Comparison of ENCODE assay signal across 8 mouse cellular contexts in genomic region chr4:117495869-117496401, GRCm38 (mm10). TPM values are rescaled to one million over a fixed set of nuclear protein-coding genes. Genes with fewer than 3 reads are reported as not detected.
DNase-seq lines count a peak whose midpoint lies in the region; ATAC-seq lines count a peak whose summit lies in the region.

No protein-coding gene starts in this region.

- no peaks in the 10 kb centered on the region for H3K9me3 ChIP-seq in liver, embryonic 15.5 days (replicated peaks)

- H3K4me3 ChIP-seq in liver, embryonic 15.5 days (replicated peaks) = peak overlapping the region; percentile 60

- H3K9ac ChIP-seq in liver, embryonic 15.5 days = no peak overlapping the region

- under 1% methylated on average over 33 of the region's 33 CpGs for WGBS in liver, embryonic 15.5 days (ENCODE audit: insufficient replicate concordance)

- no peak overlapping the region for H3K27ac ChIP-seq in liver, embryonic 15.5 days (replicated peaks)

- H3K4me1 ChIP-seq in liver, embryonic 15.5 days (replicated peaks) = peaks cover 38% of the 10 kb centered on the region

- peak overlapping the region; percentile 87 for H3K4me2 ChIP-seq in liver, embryonic 15.5 days

- H3K27me3 ChIP-seq in liver, embryonic 15.5 days = peaks cover 97% of the 10 kb centered on the region

- no peak for ATAC-seq in liver, embryonic 15.5 days (ENCODE audit: insufficient read depth)
- no peak for ATAC-seq in granulocyte monocyte progenitor cell, adult 5-6 weeks (replicated peaks; ENCODE audit: poor library complexity, severe bottlenecking)

- peak; percentile 40 for DNase-seq in adrenal gland, postnatal 14 days
- DNase-seq in adrenal gland, adult 18-20 months (ENCODE audit: low spot score in 2 of 2) = no peak
- DNase-seq in retina, postnatal 1 day = peak; percentile 51
- no peak for DNase-seq in retina, embryonic 14.5 days (ENCODE audit: low spot score)
- peak; percentile 24 to 43 for DNase-seq in heart, postnatal 10 days
- no peak for DNase-seq in right cerebral cortex, postnatal 36 days (ENCODE audit: low spot score in 2 of 2)

- intact Hi-C loops in heart, postnatal 10 days (cut with DNase I) = loop anchor here (10.0 kb wide), 1 partner anchor 179 kb away; no protein-coding TSS in a partner anchor

- no peaks in the 10 kb centered on the region for H3K36me3 ChIP-seq in liver, embryonic 15.5 days (replicated peaks)

RNA-seq across cellular contexts. Expression of gene Rnf220, which starts 0.9 kb away (rescaled TPM):
- 68.8 and 93.7 TPM in 2 replicates for total RNA-seq in adrenal gland, postnatal 14 days (2021)
- 10 to 100 TPM; 61.6 to 80.0 TPM for total RNA-seq in adrenal gland, adult 18-20 months (2021)
- 10 to 100 TPM; 42.0 to 43.3 TPM for total RNA-seq in heart, postnatal 10 days (2021)
- 25.1 and 30.4 TPM in 2 replicates for polyA plus RNA-seq in liver, embryonic 15.5 days (2015; fragmentation: Nextera tagmentation; extraction: Ambion mirVana)
- total RNA-seq in granulocyte monocyte progenitor cell, adult 5-6 weeks (2014; fragmentation: Nextera tagmentation) = 90.2 and 113 TPM in 2 replicates
- 68.2 and 68.3 TPM in 2 replicates for total RNA-seq in granulocyte monocyte progenitor cell, adult 5-6 weeks (2017)

RNA-seq across cellular contexts. Expression of gene Eri3, which starts 54.2 kb away (rescaled TPM):
- total RNA-seq in adrenal gland, postnatal 14 days (2021) = 65.3 and 70.7 TPM in 2 replicates
- total RNA-seq in adrenal gland, adult 18-20 months (2021) = 10 to 100 TPM; 57.5 to 61.4 TPM
- total RNA-seq in heart, postnatal 10 days (2021) = 10 to 100 TPM; 75.4 to 92.8 TPM
- polyA plus RNA-seq in liver, embryonic 15.5 days (2015; fragmentation: Nextera tagmentation; extraction: Ambion mirVana) = 37.6 and 39.0 TPM in 2 replicates
- total RNA-seq in granulocyte monocyte progenitor cell, adult 5-6 weeks (2014; fragmentation: Nextera tagmentation) = 103 and 156 TPM in 2 replicates
- 33.8 and 44.3 TPM in 2 replicates for total RNA-seq in granulocyte monocyte progenitor cell, adult 5-6 weeks (2017)

Comparison
In these comparisons a context has a peak if more than half of its experiments do, and no peak if none do; other contexts are left out.
1. DNase-seq: peak in adrenal gland, postnatal 14 days (single experiment), retina, postnatal 1 day (single experiment) and heart, postnatal 10 days (2 of 2); none in adrenal gland, adult 18-20 months (0 of 2), retina, embryonic 14.5 days (single experiment) and right cerebral cortex, postnatal 36 days (0 of 2).